Mouse (Mus musculus) brown adipose tissue, adult 24 weeks (tissue): ENCODE data around the gene Donson. TPM values are rescaled to one million over a fixed set of nuclear protein-coding genes. Genes with fewer than 3 reads are reported as not detected.

Source experiments
- H3K27ac ChIP-seq: fragments of 200-500 bp; replicated peaks from 2 replicates; pipeline ENCODE4 v1.5.1; 2012; ENCODE audit warnings: low read depth, mild to moderate bottlenecking, low read length
- H3K4me1 ChIP-seq: fragments of 200-500 bp; 2 replicates; pipeline ENCODE4 v1.6.1; 2012; ENCODE audit warnings: low read length, mixed read lengths; ENCODE audit not compliant: control insufficient read depth, insufficient read depth, insufficient read length
- H3K4me3 ChIP-seq: fragments of 200-500 bp; 2 replicates; pipeline ENCODE4 v1.5.1; 2012; ENCODE audit warnings: low read depth, mild to moderate bottlenecking, low read length, moderate library complexity; ENCODE audit not compliant: insufficient read depth
- polyA plus RNA-seq: library from polyadenylated mRNA; stranded (reverse); fragments of >200 nt; gene quantifications from 2 replicates; pipeline ENCODE4 v1.2.4, GENCODE M21; 2012; ENCODE audit not compliant: missing spikeins, insufficient read depth, insufficient read length

The Donson gene
- polyA plus RNA-seq, 1 experiment, result 4.1 TPM

DNA sequence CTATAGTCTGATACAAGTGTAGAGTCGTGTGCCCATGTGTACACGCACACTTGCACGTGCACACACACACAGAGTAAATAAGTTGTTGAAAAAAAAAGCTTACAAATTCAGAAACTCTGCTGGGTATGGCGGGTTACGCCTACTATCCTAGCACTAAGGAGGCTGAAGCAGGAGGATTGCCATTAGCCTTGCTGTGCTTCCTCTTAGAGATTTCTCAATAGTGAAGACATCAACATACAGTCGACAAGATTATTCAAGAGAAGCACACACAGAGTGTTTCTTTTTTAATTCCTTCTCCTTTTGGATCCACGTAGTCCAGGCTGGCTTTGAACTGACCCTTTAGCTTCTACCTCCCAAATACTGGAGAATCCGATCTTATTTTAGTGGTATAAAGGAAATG, 48.4 kb downstream of the Donson start:
- no peak overlapping the region for H3K27ac ChIP-seq
- no peaks in the 10 kb centered on the region for H3K4me1 ChIP-seq
- H3K4me3 ChIP-seq, result no peak overlapping the region

DNA sequence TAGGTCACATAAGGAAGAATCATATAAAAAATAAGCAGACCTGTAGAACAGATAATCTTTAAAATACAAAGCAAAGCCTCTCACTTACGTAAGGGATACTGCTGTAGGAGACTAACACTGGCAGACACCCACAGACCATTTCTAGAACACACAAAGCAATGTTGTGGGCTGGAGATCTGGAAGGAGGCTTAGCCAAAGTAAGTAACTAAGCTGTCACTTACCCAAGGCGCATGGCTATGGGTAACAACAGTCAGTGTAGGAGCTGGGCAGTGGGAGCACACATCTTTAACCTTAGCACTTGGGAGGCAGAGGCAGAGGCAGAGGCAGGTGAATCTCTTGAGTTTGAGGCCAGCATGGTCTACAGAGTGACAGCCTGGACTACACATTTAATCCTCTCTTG, 48.9 kb downstream of the Donson start:
- H3K4me3 ChIP-seq, result no peak overlapping the region
- no peak overlapping the region for H3K27ac ChIP-seq
- H3K4me1 ChIP-seq, result no peaks in the 10 kb centered on the region

DNA sequence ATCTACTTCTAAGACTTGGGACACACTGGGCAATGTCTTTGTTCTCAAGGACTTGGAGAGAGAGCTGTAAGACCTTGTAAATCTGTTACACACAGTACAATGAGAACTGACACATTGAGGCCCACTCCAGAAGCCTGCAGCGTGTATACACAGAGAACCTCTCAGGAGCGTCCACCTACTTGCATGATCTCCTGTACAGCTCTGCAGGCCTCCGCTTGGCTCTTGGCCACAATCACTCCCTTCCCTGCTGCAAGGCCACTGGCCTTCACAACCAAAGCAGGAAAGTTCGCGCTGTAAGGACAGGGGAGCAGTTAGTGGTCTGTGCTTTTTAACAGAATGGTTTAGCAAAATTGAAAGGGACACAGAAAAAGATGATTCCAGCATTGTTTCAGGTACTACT, 49.4 kb downstream of the Donson start:
- H3K4me3 ChIP-seq, result no peak overlapping the region
- no peak overlapping the region for H3K27ac ChIP-seq
- H3K4me1 ChIP-seq, result no peaks in the 10 kb centered on the region

DNA sequence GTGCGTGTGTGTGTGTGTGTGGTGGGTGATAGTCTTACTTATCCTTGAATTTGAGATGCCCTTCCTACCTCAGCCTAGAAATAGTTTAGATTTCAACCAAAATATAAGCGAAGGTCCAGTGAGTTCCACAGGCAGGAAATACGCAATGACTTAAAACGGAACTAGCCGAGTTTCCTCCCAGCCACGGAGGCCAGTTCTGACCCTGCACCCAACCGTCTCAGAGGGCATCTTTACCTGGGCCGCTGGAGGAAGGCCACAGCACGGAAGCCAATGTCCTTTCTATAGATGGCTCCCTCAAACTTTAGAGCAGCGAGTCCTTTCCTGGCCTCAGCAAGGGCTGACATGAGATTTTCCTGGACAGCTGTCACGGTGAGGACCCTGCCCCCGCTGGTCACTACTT, 54.9 kb downstream of the Donson start:
- no peak overlapping the region for H3K27ac ChIP-seq
- no peak overlapping the region for H3K4me3 ChIP-seq
- H3K4me1 ChIP-seq, result peaks cover 5% of the 10 kb centered on the region; the same call in 1 of the 2 replicates

DNA sequence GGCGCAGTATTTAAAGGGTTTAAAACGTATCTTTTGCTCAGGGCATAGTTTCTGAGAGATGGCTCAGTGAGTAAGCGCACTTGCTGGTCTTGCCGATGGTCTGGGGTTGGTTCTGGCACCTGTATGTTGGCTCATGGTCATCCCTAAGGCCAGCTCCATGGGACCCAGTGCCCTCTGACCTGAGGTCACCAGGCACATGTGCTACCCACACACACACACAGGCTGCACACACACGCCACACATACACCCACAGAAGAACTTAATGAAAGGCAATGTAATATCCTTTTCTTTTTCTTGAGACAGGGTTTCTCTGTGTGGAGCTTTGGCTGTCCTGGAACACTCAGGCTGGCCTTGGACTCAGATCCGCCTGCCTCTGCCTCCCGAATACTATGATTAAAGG, 55.6 kb downstream of the Donson start:
- H3K4me1 ChIP-seq, result peaks cover 5% of the 10 kb centered on the region; the same call in 1 of the 2 replicates
- no peak overlapping the region for H3K4me3 ChIP-seq
- H3K27ac ChIP-seq, result no peak overlapping the region

DNA sequence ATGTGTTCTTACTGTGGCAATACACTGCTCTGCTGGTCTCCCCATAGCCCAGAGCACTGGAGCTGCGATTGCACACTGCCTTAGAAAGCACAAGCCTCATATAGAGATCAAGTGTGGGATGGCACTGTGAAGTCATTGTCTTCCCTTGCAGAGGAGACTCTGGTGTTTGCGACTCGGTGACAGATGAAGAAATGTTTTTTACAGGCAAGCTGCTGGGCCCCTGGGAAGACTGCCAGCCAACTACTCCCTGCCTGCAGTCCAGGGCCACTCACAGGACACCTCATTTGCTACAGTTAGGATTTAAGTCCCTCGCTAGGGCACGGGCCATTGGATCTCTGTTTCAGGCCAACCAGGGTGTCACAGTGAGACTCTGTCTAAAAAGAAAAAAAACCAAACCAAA, 56.1 kb downstream of the Donson start:
- H3K27ac ChIP-seq, result no peak overlapping the region
- H3K4me1 ChIP-seq, result peaks cover 5% of the 10 kb centered on the region; the same call in 1 of the 2 replicates

DNA sequence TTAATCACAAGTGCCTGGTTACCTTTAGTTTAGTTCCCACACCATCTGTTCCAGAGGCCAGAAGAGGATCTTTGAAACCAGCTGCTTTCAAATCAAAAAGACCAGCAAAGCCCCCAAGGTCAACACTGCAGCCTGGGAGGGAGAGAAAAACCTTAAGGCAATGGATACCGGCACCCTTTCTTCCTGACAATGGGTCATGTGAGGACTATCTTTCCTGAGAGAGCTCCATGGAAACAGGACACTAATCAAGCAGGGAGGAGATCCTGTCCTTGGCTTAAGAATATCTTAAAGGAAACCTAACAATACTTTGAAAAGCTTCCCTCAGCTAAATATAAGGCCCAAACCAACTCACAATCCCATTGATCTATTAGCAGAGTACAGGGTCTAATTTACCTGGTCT, 58.0 kb downstream of the Donson start:
- Histone ChIP-seq H3K4me1 (peaks cover 5% of the 10 kb centered on the region; the same call in 1 of the 2 replicates), H3K4me3 (no peak overlapping the region), H3K27ac (no peak overlapping the region)

More for the DNA sequence above, 56.1 kb downstream of the Donson start:
- H3K4me3 ChIP-seq, result no peak overlapping the region

DNA sequence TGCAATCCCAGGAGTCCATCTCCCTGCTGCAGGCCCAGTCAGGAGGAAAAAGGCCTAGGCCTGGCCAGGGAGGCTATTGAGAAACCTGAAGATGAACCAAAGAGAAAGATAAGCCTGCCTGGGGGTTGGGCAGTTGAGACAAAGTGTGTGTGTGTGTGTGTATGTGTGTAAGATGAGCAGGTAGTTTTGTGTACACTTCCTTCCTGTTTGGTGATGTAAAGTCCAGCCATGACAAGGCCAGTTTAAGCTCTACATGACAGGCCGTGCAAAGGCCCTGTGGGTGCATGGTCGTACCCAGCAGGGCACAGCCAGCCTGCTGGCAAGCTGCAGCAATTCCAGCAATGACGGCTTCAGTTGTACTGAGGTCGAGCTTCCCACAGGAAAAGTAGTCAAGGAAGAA, 58.8 kb downstream of the Donson start:
- Histone ChIP-seq H3K27ac (no peak overlapping the region), H3K4me1 (peaks cover 5% of the 10 kb centered on the region; the same call in 1 of the 2 replicates), H3K4me3 (no peak overlapping the region)

DNA sequence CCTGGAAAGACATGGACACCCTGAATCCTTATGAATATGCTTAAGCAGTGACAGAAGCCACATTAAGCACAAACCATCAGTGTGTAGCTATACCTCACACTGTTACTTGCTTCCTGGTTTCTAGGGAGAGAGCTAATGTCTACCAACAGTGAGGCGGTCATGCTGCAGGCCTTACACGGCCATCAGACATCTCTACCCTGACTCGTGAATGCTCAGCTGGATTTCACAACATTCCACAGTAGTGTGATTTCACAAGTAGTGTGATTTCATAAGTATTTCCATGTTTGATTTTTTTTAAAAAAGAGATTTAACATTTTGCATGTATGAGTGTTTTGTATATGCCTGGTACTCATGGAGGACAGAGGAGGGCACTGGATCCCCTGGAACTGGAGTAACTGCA, 59.9 kb downstream of the Donson start:
- Histone ChIP-seq H3K4me3 (no peak overlapping the region), H3K27ac (no peak overlapping the region), H3K4me1 (peaks cover 3% of the 10 kb centered on the region; the same call in 1 of the 2 replicates)

DNA sequence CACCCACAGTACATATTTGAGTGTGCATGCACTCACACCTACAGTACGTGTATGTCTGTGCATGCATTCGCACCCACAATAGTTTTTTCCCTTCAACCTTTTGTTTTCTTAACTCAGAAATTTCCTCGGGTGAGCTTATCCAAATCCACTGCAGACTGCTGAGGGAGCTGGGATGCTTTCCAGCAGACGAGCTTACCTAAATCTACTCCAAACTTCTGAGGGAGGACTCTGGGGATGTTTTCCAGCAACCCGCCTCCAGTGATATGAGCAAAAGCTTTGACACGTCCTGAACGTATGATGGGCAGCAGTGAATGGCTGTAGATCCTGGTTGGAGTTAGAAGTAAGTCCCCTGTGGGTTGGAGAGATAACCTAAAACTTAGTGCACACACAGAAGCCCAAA, 60.7 kb downstream of the Donson start:
- no peak overlapping the region for H3K4me3 ChIP-seq
- no peak overlapping the region for H3K27ac ChIP-seq
- peaks cover under 1% of the 10 kb centered on the region; the same call in 1 of the 2 replicates for H3K4me1 ChIP-seq

Other genes starting within 250 kb of the Donson start
- gene Ifnar1, start 203.5 kb downstream of the Donson start, polyA plus RNA-seq, result 18.2 and 19.6 TPM in 2 replicates
- gene Ifngr2, start 141.7 kb downstream of the Donson start, polyA plus RNA-seq, result 15.4 and 22.0 TPM in 2 replicates
- 71.4 and 79.6 TPM in 2 replicates for gene Tmem50b, start 91.0 kb downstream of the Donson start, polyA plus RNA-seq
- 20.4 and 32.7 TPM in 2 replicates for gene Dnajc28, start 69.7 kb downstream of the Donson start, polyA plus RNA-seq
- gene Gart, start 41.8 kb downstream of the Donson start, polyA plus RNA-seq, result 46.7 and 51.5 TPM in 2 replicates
- 59.0 and 88.7 TPM in 2 replicates for gene Son, start 41.3 kb downstream of the Donson start, polyA plus RNA-seq
- gene Cryzl1, start 40.2 kb upstream of the Donson start, polyA plus RNA-seq, result 41.2 and 41.5 TPM in 2 replicates
- 35.6 and 57.0 TPM in 2 replicates for gene Itsn1, start 40.5 kb upstream of the Donson start, polyA plus RNA-seq